Mouse (Mus musculus): ENCODE measurements around the gene Eif3l. TPM values are rescaled to one million over a fixed set of nuclear protein-coding genes. Genes with fewer than 3 reads are reported as not detected.

Eif3l gene
- total and polyA plus RNA-seq, 3 experiments = 301 to 442 (median 394) TPM

GRCm38 (mm10) chr15:79028823-79029484 is 46.0 kb upstream of the Eif3l start (continued):
- TF ChIP-seq KAT2A (conservative IDR thresholded peaks at IDR 0.05; ENCODE audit: low read depth, low read length) (no peak), GABPA (IDR thresholded peaks at IDR 0.05; ENCODE audit: low read depth, low read length) (no peak), GATA1 (IDR thresholded peaks at IDR 0.05; ENCODE audit: low read depth, low read length) (no peak), EP300 (IDR thresholded peaks at IDR 0.05; ENCODE audit: low read depth in 1 of 2, low read length in 2 of 2) (no peak)

GRCm38 (mm10) chr15:79029519-79030241 is 45.3 kb upstream of the Eif3l start:
- Histone ChIP-seq H3K9ac (ENCODE audit: control insufficient read depth, low read depth, low read length, poor library complexity, severe bottlenecking) (peak overlapping the region; percentile 89), H3K27me3 (ENCODE audit: control insufficient read depth in 1 of 2, insufficient read depth in 2 of 2, low read length in 2 of 2) (no peaks in the 10 kb centered on the region; a peak in 1 of 4 replicates), H3K4me1 (ENCODE audit: control insufficient read depth in 1 of 2, insufficient read depth in 2 of 2, low read length in 2 of 2) (peaks cover 0 to 17% of the 10 kb centered on the region in 2 experiments; a peak in 2 of 4 replicates)

GRCm38 (mm10) chr15:79030551-79031435 is 44.2 kb upstream of the Eif3l start:
- Histone ChIP-seq H3K27ac (ENCODE audit: control insufficient read depth, low read depth, low read length) (no peak overlapping the region), H3K4me1 (ENCODE audit: control insufficient read depth in 1 of 2, insufficient read depth in 2 of 2, low read length in 2 of 2) (peaks cover 0 to 17% of the 10 kb centered on the region in 2 experiments; a peak in 2 of 4 replicates), H3K4me3 (ENCODE audit: control insufficient read depth in 1 of 2, insufficient read depth in 1 of 2, low read depth in 2 of 2, low read length in 2 of 2) (peak overlapping the region; percentile 71 to 77), H3K9ac (ENCODE audit: control insufficient read depth, low read depth, low read length, poor library complexity, severe bottlenecking) (peak overlapping the region; percentile 71), H3K9me3 (replicated peaks; ENCODE audit: insufficient read depth, low read length) (no peaks in the 10 kb centered on the region), H3K27me3 (ENCODE audit: control insufficient read depth in 1 of 2, insufficient read depth in 2 of 2, low read length in 2 of 2) (no peaks in the 10 kb centered on the region), H3K79me2 (ENCODE audit: control insufficient read depth, insufficient read depth, low read length, poor library complexity) (peaks cover 7% of the 10 kb centered on the region; the same call in 1 of the 2 replicates), H3K36me3 (ENCODE audit: control insufficient read depth in 1 of 2, insufficient read depth in 2 of 2, low read length in 2 of 2) (peaks cover 0 to 6% of the 10 kb centered on the region in 2 experiments; a peak in 1 of 4 replicates)
- peak; percentile 97 for DNase-seq (ENCODE audit: low read depth, low spot score)
- TF ChIP-seq POLR2AphosphoS2 (IDR thresholded peaks at IDR 0.05; ENCODE audit: low read length) (0 out of 2 replicates have a peak, but pooled peaks have one; percentile 26), JUND (IDR thresholded peaks at IDR 0.05; ENCODE audit: low read depth, low read length) (no peak), SIN3A (IDR thresholded peaks at IDR 0.05; ENCODE audit: low read length) (peak; percentile 86), MYC (IDR thresholded peaks at IDR 0.05; ENCODE audit: low read depth, low read length) (peak; percentile 46), TBP (IDR thresholded peaks at IDR 0.05; ENCODE audit: low read depth, low read length) (peak; percentile 50), GATA1 (IDR thresholded peaks at IDR 0.05; ENCODE audit: low read depth, low read length) (no peak), CHD1 (IDR thresholded peaks at IDR 0.05; ENCODE audit: low read depth, low read length) (no peak), ELF1 (IDR thresholded peaks at IDR 0.05; ENCODE audit: low read depth, low read length) (0 out of 2 replicates have a peak, but pooled peaks have one; percentile 18), ETS1 (IDR thresholded peaks at IDR 0.05; ENCODE audit: low read depth, low read length) (peak; percentile 62; the same call in 1 of the 2 replicates), CTCF (IDR thresholded peaks at IDR 0.05 in 2 of 3, conservative IDR thresholded peaks at IDR 0.05 in 1 of 3; ENCODE audit: control insufficient read depth in 1 of 3, insufficient read depth in 1 of 3, low read depth in 2 of 3, low read length in 3 of 3, poor library complexity in 1 of 3, severe bottlenecking in 1 of 3) (no peak), TCF12 (IDR thresholded peaks at IDR 0.05; ENCODE audit: low read depth, low read length) (peak; percentile 8; the same call in 1 of the 2 replicates), RAD21 (IDR thresholded peaks at IDR 0.05; ENCODE audit: low read depth, low read length) (no peak), ZMIZ1 (IDR thresholded peaks at IDR 0.05; ENCODE audit: low read depth, low read length) (0 out of 2 replicates have a peak, but pooled peaks have one; percentile 43), E2F4 (IDR thresholded peaks at IDR 0.05; ENCODE audit: borderline replicate concordance, low read depth, low read length) (peak; percentile 82; the same call in 1 of the 2 replicates), POLR2AphosphoS5 (IDR thresholded peaks at IDR 0.05; ENCODE audit: borderline replicate concordance, low read depth, low read length) (no peak), BHLHE40 (IDR thresholded peaks at IDR 0.05; ENCODE audit: borderline replicate concordance, low read depth, low read length) (peak; percentile 87)

More at GRCm38 (mm10) chr15:79029519-79030241, 45.3 kb upstream of the Eif3l start:
- peaks cover 7% of the 10 kb centered on the region; the same call in 1 of the 2 replicates for H3K79me2 ChIP-seq (ENCODE audit: control insufficient read depth, insufficient read depth, low read length, poor library complexity)
- no peak overlapping the region for H3K27ac ChIP-seq (ENCODE audit: control insufficient read depth, low read depth, low read length)
- TF ChIP-seq TCF12 (IDR thresholded peaks at IDR 0.05; ENCODE audit: low read depth, low read length) (no peak), ZNF384 (IDR thresholded peaks at IDR 0.05; ENCODE audit: low read depth, low read length) (0 out of 2 replicates have a peak, but pooled peaks have one; percentile 48), UBTF (IDR thresholded peaks at IDR 0.05; ENCODE audit: borderline replicate concordance, insufficient read depth, low read depth, low read length) (no peak), ZMIZ1 (IDR thresholded peaks at IDR 0.05; ENCODE audit: low read depth, low read length) (peak; percentile 26; the same call in 1 of the 2 replicates), POLR2A (IDR thresholded peaks at IDR 0.05; ENCODE audit: control insufficient read depth in 1 of 2, insufficient read depth in 1 of 2, low read depth in 1 of 2, low read length in 2 of 2, poor library complexity in 1 of 2) (peak in 1 of 2 experiments; percentile 32; a peak in 1 of 4 replicates), ETS1 (IDR thresholded peaks at IDR 0.05; ENCODE audit: low read depth, low read length) (no peak), ELF1 (IDR thresholded peaks at IDR 0.05; ENCODE audit: low read depth, low read length) (no peak), TAL1 (IDR thresholded peaks at IDR 0.05; ENCODE audit: low read length) (no peak), BHLHE40 (IDR thresholded peaks at IDR 0.05; ENCODE audit: borderline replicate concordance, low read depth, low read length) (no peak), CHD1 (IDR thresholded peaks at IDR 0.05; ENCODE audit: low read depth, low read length) (no peak), MAX (IDR thresholded peaks at IDR 0.05; ENCODE audit: low read length) (no peak), POLR2AphosphoS2 (IDR thresholded peaks at IDR 0.05; ENCODE audit: low read length) (peak; percentile 46; the same call in 1 of the 2 replicates)
- no peaks in the 10 kb centered on the region for H3K9me3 ChIP-seq (replicated peaks; ENCODE audit: insufficient read depth, low read length)
- H3K4me3 ChIP-seq (ENCODE audit: control insufficient read depth in 1 of 2, insufficient read depth in 1 of 2, low read depth in 2 of 2, low read length in 2 of 2) = peak overlapping the region; percentile 58 to 75
- peak; percentile 53 for DNase-seq (ENCODE audit: low read depth, low spot score)
- H3K36me3 ChIP-seq (ENCODE audit: control insufficient read depth in 1 of 2, insufficient read depth in 2 of 2, low read length in 2 of 2) = peaks cover 0 to 6% of the 10 kb centered on the region in 2 experiments; a peak in 1 of 4 replicates
